Mouse (Mus musculus) heart, adult 2 months (tissue): ENCODE measurements around the gene Slc12a9.

ENCODE experiments used
- CTCF ChIP-seq: fragments of 200-600 bp; IDR thresholded peaks from 2 replicates; pipeline ENCODE4 v1.8.1; 2022; ENCODE audit warnings: antibody characterized with exemption, mild to moderate bottlenecking, moderate library complexity
- EP300 ChIP-seq: fragments of 200-500 bp; IDR thresholded peaks from 2 replicates; pipeline ENCODE4 v1.6.1; 2011; ENCODE audit warnings: low read depth, low read length, control low read depth; ENCODE audit not compliant: insufficient read depth
- POLR2A ChIP-seq: fragments of 200-500 bp; IDR thresholded peaks from 2 replicates; pipeline ENCODE4 v1.6.1; 2011; ENCODE audit warnings: mild to moderate bottlenecking, low read depth, low read length, control low read depth; ENCODE audit not compliant: insufficient read depth

DNA sequence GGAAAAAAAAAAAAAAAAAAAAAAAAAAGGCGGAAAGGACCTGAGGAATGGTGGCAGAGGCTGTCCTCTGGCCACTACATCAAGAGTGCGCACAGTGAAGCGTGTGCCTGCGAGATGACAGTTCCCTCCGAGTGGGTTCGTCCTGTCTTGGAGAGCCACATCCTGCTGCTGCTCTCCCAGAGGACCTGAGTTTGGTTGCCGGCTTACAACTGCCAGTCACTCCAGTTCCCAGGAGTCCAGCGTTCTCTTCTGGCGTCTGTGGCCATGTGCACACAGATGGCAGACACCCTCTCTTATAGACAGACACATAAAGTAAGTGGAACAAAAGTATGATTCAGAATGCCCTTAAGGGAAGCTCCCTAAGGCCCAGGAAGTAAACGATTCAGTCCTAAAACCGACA, 43.8 kb upstream of the Slc12a9 start:
- TF ChIP-seq CTCF (0 out of 2 replicates have a peak, but pooled peaks have one; percentile 1), EP300 (no peak), POLR2A (no peak)
